13 mouse cellular contexts compared by ENCODE assay signal in the genomic region with DNA sequence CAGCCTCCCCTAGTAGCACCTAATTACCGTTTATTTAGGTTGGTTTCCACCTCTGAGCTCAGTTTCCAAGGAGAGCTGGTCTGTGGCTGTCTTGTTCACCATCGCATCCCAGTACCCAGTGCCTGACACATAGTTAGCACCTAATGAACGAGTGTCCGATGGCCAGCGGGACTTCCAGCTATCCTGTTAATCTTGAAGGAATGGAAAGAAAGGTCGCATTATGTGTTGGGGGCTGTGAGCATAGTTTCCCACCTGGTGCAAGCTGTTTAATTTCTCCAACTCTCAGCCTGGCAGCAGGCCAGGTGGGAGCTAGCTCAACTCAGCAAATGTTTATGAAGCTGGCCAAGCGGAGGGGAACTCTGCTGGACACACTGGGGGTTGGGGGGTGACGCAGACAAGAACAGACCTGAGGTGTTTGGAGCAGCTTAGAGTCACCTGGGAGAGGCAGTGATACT.
A peak's percentile ranks its signal among the peaks of the same experiment; 100 is the strongest.
DNase-seq lines count a peak whose midpoint lies in the region; ATAC-seq and TF ChIP-seq lines count a peak whose summit lies in the region.
"Had no signal": no experiment of that assay in that cellular context is flagged by ENCODE, and none has a peak within 500 bp of the region (broad histone marks: within the 10 kb centered on the region; RNA-seq: fewer than 3 reads in every experiment).

No protein-coding gene starts in this region.

- WGBS in hindbrain, embryonic 16.5 days: 62% methylated on average over 8 of the region's 8 CpGs
- 73% methylated on average over 8 of the region's 8 CpGs for WGBS in hindbrain, embryonic 11.5 days
- 52% methylated on average over 8 of the region's 8 CpGs for WGBS in liver, embryonic 13.5 days (ENCODE audit: insufficient replicate concordance)
- WGBS in liver, embryonic 12.5 days (ENCODE audit: insufficient replicate concordance): 47% methylated on average over 8 of the region's 8 CpGs
- 79% methylated on average over 8 of the region's 8 CpGs for WGBS in embryonic facial prominence, embryonic 10.5 days
- 14% methylated on average over 8 of the region's 8 CpGs for WGBS in limb, embryonic 14.5 days
- WGBS in forebrain, embryonic 11.5 days: 75% methylated on average over 8 of the region's 8 CpGs

- H3K27ac ChIP-seq in hindbrain, embryonic 16.5 days (ENCODE audit: low read depth, low read length): no peak overlapping the region
- H3K27ac ChIP-seq in hindbrain, embryonic 11.5 days (ENCODE audit: low read depth, low read length): no peak overlapping the region
- H3K27ac ChIP-seq in liver, embryonic 13.5 days: no peak overlapping the region
- H3K27ac ChIP-seq in liver, embryonic 12.5 days: no peak overlapping the region
- H3K27ac ChIP-seq in embryonic facial prominence, embryonic 10.5 days (replicated peaks): peak overlapping the region; percentile 26
- peak overlapping the region; percentile 15; the same call in 1 of the 2 replicates for H3K27ac ChIP-seq in limb, embryonic 14.5 days (replicated peaks; ENCODE audit: low read depth, low read length)
- no peak overlapping the region for H3K27ac ChIP-seq in forebrain, embryonic 11.5 days (ENCODE audit: low read depth, low read length)
- H3K27ac ChIP-seq: embryonic facial prominence, embryonic 12.5 days; forebrain, embryonic 12.5 days; heart, embryonic 10.5 days had no signal

- H3K9me3 ChIP-seq in hindbrain, embryonic 16.5 days (ENCODE audit: control insufficient read depth, low read length): no peaks in the 10 kb centered on the region
- H3K9me3 ChIP-seq in hindbrain, embryonic 11.5 days (ENCODE audit: control insufficient read depth, low read length): no peaks in the 10 kb centered on the region
- H3K9me3 ChIP-seq in liver, embryonic 13.5 days (replicated peaks): no peaks in the 10 kb centered on the region
- H3K9me3 ChIP-seq in liver, embryonic 12.5 days (replicated peaks): no peaks in the 10 kb centered on the region
- no peaks in the 10 kb centered on the region for H3K9me3 ChIP-seq in embryonic facial prominence, embryonic 10.5 days
- no peaks in the 10 kb centered on the region for H3K9me3 ChIP-seq in limb, embryonic 14.5 days (ENCODE audit: control insufficient read depth, low read length)
- H3K9me3 ChIP-seq in forebrain, embryonic 11.5 days (ENCODE audit: control insufficient read depth, low read length): no peaks in the 10 kb centered on the region
- H3K9me3 ChIP-seq: embryonic facial prominence, embryonic 12.5 days; forebrain, embryonic 12.5 days; heart, embryonic 10.5 days had no signal

- H3K9ac ChIP-seq in hindbrain, embryonic 16.5 days (ENCODE audit: low read depth, low read length): no peak overlapping the region
- H3K9ac ChIP-seq in hindbrain, embryonic 11.5 days (ENCODE audit: low read depth, low read length): no peak overlapping the region
- H3K9ac ChIP-seq in liver, embryonic 13.5 days: no peak overlapping the region
- no peak overlapping the region for H3K9ac ChIP-seq in liver, embryonic 12.5 days
- no peak overlapping the region for H3K9ac ChIP-seq in limb, embryonic 14.5 days (ENCODE audit: low read depth, low read length, severe bottlenecking)
- H3K9ac ChIP-seq in forebrain, embryonic 11.5 days (ENCODE audit: low read length): no peak overlapping the region
- H3K9ac ChIP-seq: embryonic facial prominence, embryonic 12.5 days; forebrain, embryonic 12.5 days had no signal

- H3K27me3 ChIP-seq in hindbrain, embryonic 16.5 days (replicated peaks; ENCODE audit: control insufficient read depth, insufficient read depth, low read length): no peaks in the 10 kb centered on the region
- H3K27me3 ChIP-seq in hindbrain, embryonic 11.5 days (ENCODE audit: control insufficient read depth, insufficient read depth, low read length): no peaks in the 10 kb centered on the region
- no peaks in the 10 kb centered on the region for H3K27me3 ChIP-seq in liver, embryonic 13.5 days
- peaks cover 35% of the 10 kb centered on the region for H3K27me3 ChIP-seq in liver, embryonic 12.5 days (replicated peaks)
- peaks cover 30% of the 10 kb centered on the region for H3K27me3 ChIP-seq in embryonic facial prominence, embryonic 10.5 days (replicated peaks; ENCODE audit: low read depth, poor library complexity, severe bottlenecking)
- H3K27me3 ChIP-seq in limb, embryonic 14.5 days (ENCODE audit: control insufficient read depth, insufficient read depth, low read length): no peaks in the 10 kb centered on the region
- no peaks in the 10 kb centered on the region for H3K27me3 ChIP-seq in forebrain, embryonic 11.5 days (ENCODE audit: control insufficient read depth, insufficient read depth, low read length)
- H3K27me3 ChIP-seq: forebrain, embryonic 12.5 days had no signal

- H3K4me2 ChIP-seq in hindbrain, embryonic 16.5 days (ENCODE audit: low read length): no peak overlapping the region
- no peak overlapping the region for H3K4me2 ChIP-seq in hindbrain, embryonic 11.5 days (replicated peaks; ENCODE audit: low read depth, low read length)
- H3K4me2 ChIP-seq in liver, embryonic 13.5 days: no peak overlapping the region
- no peak overlapping the region for H3K4me2 ChIP-seq in liver, embryonic 12.5 days
- no peak overlapping the region for H3K4me2 ChIP-seq in limb, embryonic 14.5 days (replicated peaks; ENCODE audit: low read depth, low read length, severe bottlenecking)
- no peak overlapping the region for H3K4me2 ChIP-seq in forebrain, embryonic 11.5 days (ENCODE audit: low read depth, low read length, severe bottlenecking)
- H3K4me2 ChIP-seq: embryonic facial prominence, embryonic 12.5 days; forebrain, embryonic 12.5 days had no signal

- no peaks in the 10 kb centered on the region for H3K4me1 ChIP-seq in hindbrain, embryonic 16.5 days (ENCODE audit: control insufficient read depth, insufficient read depth, low read depth, low read length)
- H3K4me1 ChIP-seq in hindbrain, embryonic 11.5 days (replicated peaks; ENCODE audit: control insufficient read depth, insufficient read depth, low read length): no peaks in the 10 kb centered on the region
- peaks cover 15% of the 10 kb centered on the region for H3K4me1 ChIP-seq in liver, embryonic 13.5 days (replicated peaks)
- H3K4me1 ChIP-seq in liver, embryonic 12.5 days: peaks cover 19% of the 10 kb centered on the region; the same call in 1 of the 2 replicates
- peaks cover 25% of the 10 kb centered on the region for H3K4me1 ChIP-seq in embryonic facial prominence, embryonic 10.5 days
- H3K4me1 ChIP-seq in limb, embryonic 14.5 days (ENCODE audit: control insufficient read depth, insufficient read depth, low read length): peaks cover 17% of the 10 kb centered on the region
- H3K4me1 ChIP-seq in forebrain, embryonic 11.5 days (replicated peaks; ENCODE audit: control insufficient read depth, insufficient read depth, low read length): no peaks in the 10 kb centered on the region

- H3K36me3 ChIP-seq in hindbrain, embryonic 16.5 days (ENCODE audit: control insufficient read depth, insufficient read depth, low read length): no peaks in the 10 kb centered on the region
- no peaks in the 10 kb centered on the region for H3K36me3 ChIP-seq in hindbrain, embryonic 11.5 days (ENCODE audit: control insufficient read depth, insufficient read depth, low read length)
- H3K36me3 ChIP-seq in liver, embryonic 13.5 days: no peaks in the 10 kb centered on the region
- H3K36me3 ChIP-seq in liver, embryonic 12.5 days: no peaks in the 10 kb centered on the region
- no peaks in the 10 kb centered on the region for H3K36me3 ChIP-seq in embryonic facial prominence, embryonic 10.5 days (replicated peaks)
- H3K36me3 ChIP-seq in limb, embryonic 14.5 days (ENCODE audit: control insufficient read depth, insufficient read depth, low read length): no peaks in the 10 kb centered on the region
- no peaks in the 10 kb centered on the region for H3K36me3 ChIP-seq in forebrain, embryonic 11.5 days (ENCODE audit: control insufficient read depth, insufficient read depth, low read length)
- H3K36me3 ChIP-seq: embryonic facial prominence, embryonic 12.5 days; forebrain, embryonic 12.5 days; heart, embryonic 10.5 days had no signal

- no peak for TF ChIP-seq POLR2A in limb, embryonic 14.5 days (IDR thresholded peaks at IDR 0.05; ENCODE audit: borderline replicate concordance, extremely low read depth, insufficient read depth, insufficient read length)

- H3K4me3 ChIP-seq in hindbrain, embryonic 16.5 days (ENCODE audit: low read length): no peak overlapping the region
- no peak overlapping the region for H3K4me3 ChIP-seq in hindbrain, embryonic 11.5 days (ENCODE audit: low read depth, low read length)
- H3K4me3 ChIP-seq in liver, embryonic 13.5 days (replicated peaks): no peak overlapping the region
- no peak overlapping the region for H3K4me3 ChIP-seq in liver, embryonic 12.5 days
- no peak overlapping the region for H3K4me3 ChIP-seq in embryonic facial prominence, embryonic 10.5 days
- no peak overlapping the region for H3K4me3 ChIP-seq in limb, embryonic 14.5 days (replicated peaks; ENCODE audit: low read length)
- H3K4me3 ChIP-seq in forebrain, embryonic 11.5 days (ENCODE audit: low read depth, low read length): no peak overlapping the region
- H3K4me3 ChIP-seq: embryonic facial prominence, embryonic 12.5 days; forebrain, embryonic 12.5 days; heart, embryonic 10.5 days; myocyte had no signal

- ATAC-seq in hindbrain, embryonic 16.5 days: peak; percentile 68; the same call in 1 of the 2 replicates
- ATAC-seq in hindbrain, embryonic 11.5 days (ENCODE audit: low FRiP score): no peak
- 0 out of 2 replicates have a peak, but pooled peaks have one; percentile 10 for ATAC-seq in liver, embryonic 13.5 days (ENCODE audit: low read depth)
- ATAC-seq in liver, embryonic 12.5 days: no peak
- peak; percentile 73 for ATAC-seq in limb, embryonic 14.5 days (ENCODE audit: low FRiP score, low read depth)
- ATAC-seq in forebrain, embryonic 11.5 days (replicated peaks; ENCODE audit: low FRiP score): no peak
- ATAC-seq in megakaryocyte progenitor cell, adult 5-6 weeks (replicated peaks; ENCODE audit: poor library complexity): no peak
- ATAC-seq: activated CD4-positive, CD25-positive, alpha-beta regulatory T cell, adult 4 months had no signal

- no peak for DNase-seq in hindbrain, embryonic 11.5 days (ENCODE audit: low spot score)
- no peak for DNase-seq in liver, embryonic 13.5 days
- no peak for DNase-seq in embryonic facial prominence, embryonic 10.5 days (ENCODE audit: low spot score)
- peak; percentile 76 for DNase-seq in limb, embryonic 14.5 days (ENCODE audit: low spot score)
- DNase-seq in forebrain, embryonic 11.5 days (ENCODE audit: low spot score): no peak

Comparison
In these comparisons a context has a peak if more than half of its experiments do, and no peak if none do; other contexts are left out.
1. ATAC-seq: peak in hindbrain, embryonic 16.5 days (single experiment), liver, embryonic 13.5 days (single experiment) and limb, embryonic 14.5 days (single experiment); none in hindbrain, embryonic 11.5 days (single experiment), liver, embryonic 12.5 days (single experiment), forebrain, embryonic 11.5 days (single experiment) and megakaryocyte progenitor cell, adult 5-6 weeks (single experiment).
2. H3K27ac ChIP-seq: peak in embryonic facial prominence, embryonic 10.5 days (single experiment) and limb, embryonic 14.5 days (single experiment); none in hindbrain, embryonic 16.5 days (single experiment), hindbrain, embryonic 11.5 days (single experiment), liver, embryonic 13.5 days (single experiment), liver, embryonic 12.5 days (single experiment) and forebrain, embryonic 11.5 days (single experiment).